Mouse (Mus musculus) liver, embryonic 16.5 days (tissue): ENCODE results near the gene Bcl11a. TPM values are rescaled to one million over a fixed set of nuclear protein-coding genes. Genes with fewer than 3 reads are reported as not detected.

Experiments used
- ATAC-seq: fragments of 200-750 bp; cut with Nextera tagmentation; 2 replicates; pipeline ENCODE4 v1.8.0; 2017; ENCODE audit warnings: low read depth, mild to moderate bottlenecking, moderate number of reproducible peaks, moderate library complexity
- H3K27ac ChIP-seq: fragments of 300-500 bp; sonication (generic); 2 replicates; pipeline ENCODE4 v1.5.1; 2014; ENCODE audit warnings: mild to moderate bottlenecking, low read length
- H3K27me3 ChIP-seq: fragments of 300-500 bp; sonication (generic); 2 replicates; pipeline ENCODE4 v1.6.1; 2014; ENCODE audit warnings: low read depth, low read length, mixed read lengths; ENCODE audit not compliant: control insufficient read depth, insufficient read depth
- H3K36me3 ChIP-seq: fragments of 300-500 bp; sonication (generic); 2 replicates; pipeline ENCODE4 v1.6.1; 2014; ENCODE audit warnings: mild to moderate bottlenecking; ENCODE audit not compliant: control insufficient read depth, insufficient read depth
- H3K4me1 ChIP-seq: fragments of 300-500 bp; sonication (generic); 2 replicates; pipeline ENCODE4 v1.6.1; 2014; ENCODE audit warnings: low read depth, low read length, mixed read lengths; ENCODE audit not compliant: control insufficient read depth
- H3K4me2 ChIP-seq: fragments of 300-500 bp; sonication (generic); 2 replicates; pipeline ENCODE4 v1.6.1; 2014; ENCODE audit warnings: low read depth, low read length, mixed read lengths
- H3K4me3 ChIP-seq: fragments of 300-500 bp; sonication (generic); 2 replicates; pipeline ENCODE4 v1.5.1; 2014; ENCODE audit warnings: low read depth, mild to moderate bottlenecking, low read length
- H3K9ac ChIP-seq: fragments of 300-500 bp; sonication (generic); 2 replicates; pipeline ENCODE4 v1.6.1; 2014; ENCODE audit warnings: low read depth, low read length
- H3K9me3 ChIP-seq: fragments of 300-500 bp; sonication (generic); replicated peaks from 2 replicates; pipeline ENCODE4 v1.6.1; 2016; ENCODE audit warnings: low read length; ENCODE audit not compliant: control insufficient read depth
- WGBS: fragments of 180-500 bp; shearing (Covaris S2); extraction: QIAGEN DNeasy Blood & Tissue Kit; methylation state at CpG from one replicate; pipeline ENCODE4 v1.1.7; 2014; ENCODE audit not compliant: insufficient replicate concordance; 5-methylcytosine and 5-hydroxymethylcytosine counted together
- polyA plus RNA-seq: library from polyadenylated mRNA; unstranded; fragments of >200 nt; fragmentation: Nextera tagmentation; extraction: Ambion mirVana; gene quantifications from 2 replicates; pipeline ENCODE4 v1.2.1, GENCODE M21; 2015

The Bcl11a gene
- polyA plus RNA-seq, 1 experiment from 2014 or later: 17.7 TPM

DNA sequence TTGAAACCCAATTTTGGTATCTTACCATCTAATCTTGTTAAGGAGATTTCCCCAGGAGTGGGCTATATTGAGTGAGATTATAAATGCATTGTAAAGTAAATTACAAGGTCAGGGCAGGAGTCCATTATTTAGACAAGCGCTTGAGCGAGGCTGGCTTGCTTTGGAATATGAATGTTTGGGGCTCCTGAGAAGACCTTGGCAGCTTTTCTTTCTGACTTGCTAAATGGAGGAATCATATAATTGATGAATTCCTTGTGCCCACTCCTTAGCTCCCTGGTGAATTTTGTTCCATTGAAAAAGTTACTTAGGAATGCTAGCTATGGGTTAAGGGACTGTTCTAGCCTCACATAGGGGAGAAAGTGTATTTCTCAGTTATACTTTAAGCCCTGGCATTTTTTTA is 83.6 kb downstream of the Bcl11a start:
- ATAC-seq: no peak
- no peak overlapping the region for H3K4me3 ChIP-seq
- no peaks in the 10 kb centered on the region for H3K27me3 ChIP-seq
- no peaks in the 10 kb centered on the region for H3K9me3 ChIP-seq
- peaks cover 14% of the 10 kb centered on the region for H3K36me3 ChIP-seq
- no peak overlapping the region for H3K27ac ChIP-seq
- no peak overlapping the region for H3K9ac ChIP-seq
- 88% methylated on average over 2 of the region's 2 CpGs for WGBS
- peaks cover 5% of the 10 kb centered on the region for H3K4me1 ChIP-seq
- no peak overlapping the region for H3K4me2 ChIP-seq

GRCm38 (mm10) chr11:24162056-24162455 is 84.2 kb downstream of the Bcl11a start:
- H3K27ac ChIP-seq: no peak overlapping the region
- ATAC-seq: no peak

DNA sequence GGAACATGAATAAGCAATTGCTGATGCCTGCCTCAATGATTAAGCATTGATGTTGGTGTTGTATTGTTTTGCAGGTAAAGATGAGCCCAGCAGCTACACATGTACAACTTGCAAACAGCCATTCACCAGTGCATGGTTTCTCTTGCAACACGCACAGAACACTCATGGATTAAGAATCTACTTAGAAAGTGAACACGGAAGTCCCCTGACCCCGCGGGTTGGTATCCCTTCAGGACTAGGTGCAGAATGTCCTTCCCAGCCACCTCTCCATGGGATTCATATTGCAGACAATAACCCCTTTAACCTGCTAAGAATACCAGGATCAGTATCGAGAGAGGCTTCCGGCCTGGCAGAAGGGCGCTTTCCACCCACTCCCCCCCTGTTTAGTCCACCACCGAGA is 85.2 kb downstream of the Bcl11a start:
- no peak overlapping the region for H3K9ac ChIP-seq
- ATAC-seq: no peak
- H3K9me3 ChIP-seq: no peaks in the 10 kb centered on the region
- 93% methylated on average over 8 of the region's 8 CpGs for WGBS
- H3K4me2 ChIP-seq: no peak overlapping the region
- no peaks in the 10 kb centered on the region for H3K27me3 ChIP-seq
- peaks cover 14% of the 10 kb centered on the region for H3K36me3 ChIP-seq
- H3K4me3 ChIP-seq: no peak overlapping the region
- no peak overlapping the region for H3K27ac ChIP-seq
- peaks cover under 1% of the 10 kb centered on the region; the same call in 1 of the 2 replicates for H3K4me1 ChIP-seq

More at GRCm38 (mm10) chr11:24162056-24162455, 84.2 kb downstream of the Bcl11a start:
- Histone ChIP-seq H3K27me3 (no peaks in the 10 kb centered on the region), H3K4me2 (no peak overlapping the region), H3K9me3 (no peaks in the 10 kb centered on the region), H3K4me3 (no peak overlapping the region), H3K4me1 (peaks cover 5% of the 10 kb centered on the region), H3K36me3 (peaks cover 14% of the 10 kb centered on the region), H3K9ac (no peak overlapping the region)
- WGBS: 78% methylated on average over 7 of the region's 7 CpGs

GRCm38 (mm10) chr11:24164065-24164464 is 86.2 kb downstream of the Bcl11a start:
- ATAC-seq: no peak
- Histone ChIP-seq H3K4me1 (no peaks in the 10 kb centered on the region), H3K27me3 (no peaks in the 10 kb centered on the region), H3K9me3 (no peaks in the 10 kb centered on the region), H3K9ac (no peak overlapping the region), H3K27ac (no peak overlapping the region), H3K4me2 (no peak overlapping the region), H3K4me3 (no peak overlapping the region), H3K36me3 (peaks cover 14% of the 10 kb centered on the region)
- WGBS: 86% methylated on average over 26 of the region's 26 CpGs

- H3K9ac ChIP-seq: no peak overlapping the region
- WGBS: 67% methylated on average over 5 of the region's 5 CpGs
- H3K4me1 ChIP-seq: no peaks in the 10 kb centered on the region
- no peak overlapping the region for H3K4me2 ChIP-seq
- H3K9me3 ChIP-seq: no peaks in the 10 kb centered on the region
- ATAC-seq: no peak
- no peak overlapping the region for H3K4me3 ChIP-seq
- H3K27ac ChIP-seq: no peak overlapping the region
- no peaks in the 10 kb centered on the region for H3K36me3 ChIP-seq
- no peaks in the 10 kb centered on the region for H3K27me3 ChIP-seq
These were observed 93.9 kb downstream of the Bcl11a start for GRCm38 (mm10) chr11:24171675-24172285.

DNA sequence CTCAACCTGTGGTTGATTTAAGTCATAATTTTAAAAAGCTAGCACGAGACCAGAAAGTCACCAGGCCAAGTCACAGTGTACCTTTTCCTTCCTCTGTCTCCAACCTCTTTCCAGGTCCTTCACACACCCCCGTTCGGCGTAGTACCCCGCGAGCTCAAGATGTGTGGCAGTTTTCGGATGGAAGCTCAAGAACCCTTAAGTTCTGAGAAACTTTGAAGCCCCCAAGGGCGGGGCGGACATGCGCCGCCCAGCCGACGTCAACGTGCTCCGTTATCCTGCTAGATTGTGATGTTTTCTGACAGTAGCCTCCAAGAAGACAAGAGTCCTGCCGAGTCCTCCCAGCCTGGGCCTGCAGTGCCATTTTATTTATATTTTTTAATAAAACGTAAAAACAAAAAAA is 94.7 kb downstream of the Bcl11a start:
- Histone ChIP-seq H3K4me3 (no peak overlapping the region), H3K9ac (no peak overlapping the region), H3K4me1 (no peaks in the 10 kb centered on the region), H3K4me2 (no peak overlapping the region), H3K27ac (no peak overlapping the region), H3K36me3 (no peaks in the 10 kb centered on the region), H3K9me3 (no peaks in the 10 kb centered on the region), H3K27me3 (no peaks in the 10 kb centered on the region)
- no peak for ATAC-seq
- 88% methylated on average over 17 of the region's 17 CpGs for WGBS

DNA sequence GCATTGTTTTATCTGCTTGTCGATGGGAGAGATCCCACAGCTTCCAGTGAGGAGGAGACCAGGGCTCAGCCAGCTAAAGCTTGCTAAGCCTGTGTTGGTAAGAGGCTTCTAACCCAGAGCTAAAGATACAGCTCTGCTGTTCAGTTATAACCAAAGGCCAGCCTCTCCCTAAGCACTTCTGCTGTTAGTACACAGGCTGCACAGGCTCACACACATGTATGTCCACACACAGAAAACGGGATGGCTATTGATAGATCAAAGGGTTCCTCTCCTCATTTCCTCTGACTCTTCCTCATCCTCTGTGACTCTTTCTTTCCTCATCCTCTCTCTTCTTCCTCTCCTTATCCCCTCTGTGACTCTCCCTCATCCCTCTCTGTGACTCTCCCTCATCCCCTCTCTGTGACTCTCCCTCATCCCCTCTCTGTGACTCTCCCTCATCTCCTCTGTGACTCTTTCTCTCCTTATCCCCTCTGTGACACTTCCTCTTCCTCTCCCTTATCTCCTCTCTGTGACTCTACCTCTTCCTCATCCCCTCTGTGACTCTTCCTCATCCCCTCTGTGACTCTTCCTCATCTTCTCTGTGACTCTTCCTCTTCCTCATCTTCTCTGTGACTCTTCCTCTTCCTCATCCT is 96.4 kb downstream of the Bcl11a start:
- no peak overlapping the region for H3K9ac ChIP-seq

DNA sequence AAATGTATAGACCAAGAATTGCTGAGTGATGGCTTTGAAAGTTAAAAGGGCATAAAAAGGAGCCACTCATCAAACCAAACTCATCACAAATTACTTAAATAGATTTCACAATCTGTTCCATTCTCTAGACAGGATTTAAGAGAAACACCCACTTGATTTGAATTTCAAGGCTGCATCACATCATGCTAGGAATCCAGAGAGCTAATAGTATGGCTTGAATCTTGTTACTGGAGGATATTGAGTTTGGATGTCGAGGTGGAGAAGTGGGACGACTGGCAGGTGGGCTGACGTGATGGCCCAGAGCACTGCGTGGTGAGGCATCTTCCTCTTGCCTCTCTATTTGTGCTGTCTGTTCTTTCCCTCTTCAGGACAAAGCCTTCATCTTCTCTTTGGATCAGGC is 99.6 kb downstream of the Bcl11a start:
- no peaks in the 10 kb centered on the region for H3K27me3 ChIP-seq
- 71% methylated on average over 4 of the region's 4 CpGs for WGBS
- H3K9me3 ChIP-seq: no peaks in the 10 kb centered on the region
- ATAC-seq: no peak
- no peaks in the 10 kb centered on the region for H3K36me3 ChIP-seq
- no peak overlapping the region for H3K4me2 ChIP-seq
- H3K27ac ChIP-seq: no peak overlapping the region
- H3K4me3 ChIP-seq: no peak overlapping the region
- H3K4me1 ChIP-seq: no peaks in the 10 kb centered on the region
- H3K9ac ChIP-seq: no peak overlapping the region

More for the DNA sequence above, 96.4 kb downstream of the Bcl11a start:
- H3K27me3 ChIP-seq: no peaks in the 10 kb centered on the region
- no peaks in the 10 kb centered on the region for H3K4me1 ChIP-seq
- H3K9me3 ChIP-seq: no peaks in the 10 kb centered on the region
- no peak overlapping the region for H3K4me3 ChIP-seq
- H3K4me2 ChIP-seq: no peak overlapping the region
- ATAC-seq: no peak
- H3K36me3 ChIP-seq: no peaks in the 10 kb centered on the region
- H3K27ac ChIP-seq: no peak overlapping the region
- WGBS: 58% methylated on average over 2 of the region's 2 CpGs

DNA sequence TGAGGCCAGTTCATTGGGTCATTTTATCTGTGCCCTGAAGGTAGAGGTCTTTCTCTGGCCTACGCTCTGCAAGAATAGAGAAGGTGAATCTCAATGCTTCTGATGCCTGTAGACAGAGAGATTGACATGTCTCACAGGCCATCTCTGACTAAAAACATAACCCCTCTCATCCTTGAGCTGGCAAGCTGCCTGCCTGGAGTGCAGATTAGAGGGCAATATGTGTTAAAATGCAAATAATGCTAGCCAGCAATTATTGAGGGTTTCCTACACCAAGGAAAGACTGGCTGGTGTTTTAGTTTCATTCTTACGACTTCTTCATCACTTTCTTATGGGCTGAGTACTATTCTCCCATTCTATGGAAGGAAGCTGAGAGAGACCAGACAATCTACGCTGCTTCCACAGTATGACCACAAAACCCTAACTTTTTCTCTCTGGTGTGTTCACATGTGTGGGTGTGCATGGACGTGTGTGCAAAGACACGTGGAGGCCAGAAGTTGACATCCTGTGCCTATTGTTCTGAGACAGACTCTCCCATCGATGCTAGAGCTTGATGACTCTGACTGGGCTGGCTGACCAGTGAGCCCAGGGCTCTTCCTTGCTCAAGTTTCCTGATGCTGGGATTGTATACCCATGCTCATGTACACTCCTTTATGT is 101.1 kb downstream of the Bcl11a start:
- Histone ChIP-seq H3K27me3 (no peaks in the 10 kb centered on the region), H3K4me3 (no peak overlapping the region), H3K27ac (no peak overlapping the region), H3K4me1 (no peaks in the 10 kb centered on the region), H3K4me2 (no peak overlapping the region), H3K9me3 (no peaks in the 10 kb centered on the region), H3K9ac (no peak overlapping the region), H3K36me3 (no peaks in the 10 kb centered on the region)
- 76% methylated on average over 6 of the region's 6 CpGs for WGBS
- no peak for ATAC-seq
